Mouse (Mus musculus) adrenal gland, postnatal 36 days (tissue): ENCODE results near the gene Zfp853. TPM values are rescaled to one million over a fixed set of nuclear protein-coding genes. Genes with fewer than 3 reads are reported as not detected.

Source experiments
- DNase-seq, 2 experiments: peaks; one replicate each; pipeline ENCODE4 v3.0.0; 2021; ENCODE audit warnings: mixed read lengths in 1 of 2
- total RNA-seq, 2 experiments: library from RNA; stranded (reverse); gene quantifications; 2 replicates each; pipeline ENCODE4 v1.2.3; 2021

The Zfp853 gene
- total RNA-seq, 2 experiments from 2014 or later: 0.36 to 0.40 TPM

GRCm38 (mm10) chr5:143253186-143253880 lies 40.1 kb downstream of the Zfp853 start:
- DNase-seq: peak in 1 of 2 experiments; percentile 28

- DNase-seq: no peak
These were observed 40.6 kb downstream of the Zfp853 start for GRCm38 (mm10) chr5:143252791-143253185.

- DNase-seq: no peak
These were observed 41.4 kb downstream of the Zfp853 start for GRCm38 (mm10) chr5:143252039-143252438.

GRCm38 (mm10) chr5:143244926-143245325 lies 48.5 kb downstream of the Zfp853 start:
- no peak for DNase-seq

Other genes starting within 250 kb of the Zfp853 start
- gene Rnf216, start 180.6 kb downstream of the Zfp853 start, total RNA-seq: 10 to 100 TPM; 38.4 to 48.7 TPM
- under 1 TPM in 1 of 2 experiments, not detected in 1; 0.07 TPM for gene Olfr718-ps1, start 146.0 kb downstream of the Zfp853 start, total RNA-seq
- gene Rbak, start 112.8 kb downstream of the Zfp853 start, total RNA-seq: 10 to 100 TPM; 11.3 to 11.7 TPM
- not detected for gene Spdye4b, start 112.6 kb downstream of the Zfp853 start, total RNA-seq
- gene Spdye4a, start 66.7 kb downstream of the Zfp853 start, total RNA-seq: not detected
- 10 to 100 TPM; 22.2 to 22.9 TPM for gene Zfp12, start 58.5 kb downstream of the Zfp853 start, total RNA-seq
- 1 to 10 TPM; 5.2 to 9.7 TPM for gene Zfp316, start 23.6 kb downstream of the Zfp853 start, total RNA-seq
- 10 to 100 TPM; 24.2 to 33.2 TPM for gene E130309D02Rik, start 21.7 kb upstream of the Zfp853 start, total RNA-seq
- 10 to 100 TPM; 54.7 to 60.4 TPM for gene Zdhhc4, start 35.6 kb upstream of the Zfp853 start, total RNA-seq
- gene Grid2ip, start 63.7 kb upstream of the Zfp853 start, total RNA-seq: under 1 TPM; 0.20 to 0.30 TPM
- 100 to 1,000 TPM; 114 to 116 TPM for gene Kdelr2, start 110.2 kb upstream of the Zfp853 start, total RNA-seq
- gene Daglb, start 171.0 kb upstream of the Zfp853 start, total RNA-seq: 10 to 100 TPM; 14.4 to 20.7 TPM
- 100 to 1,000 TPM; 372 to 394 TPM for gene Rac1, start 234.4 kb upstream of the Zfp853 start, total RNA-seq